Mouse (Mus musculus) embryonic fibroblast, embryonic 13.5 days (primary cell): ENCODE measurements at regions not wholly inside any gene's neighbourhood (a gene's known extent, or its start where the extent isn't known, plus 50 kb on each side); places are given as distances from the start of the nearest gene placed in this dataset.

Experiments
- H3K27ac ChIP-seq: 2 replicates; pipeline ENCODE4 v1.5.1; 2012; ENCODE audit warnings: low read length, control low read depth, inconsistent platforms; ENCODE audit not compliant: insufficient read depth
- H3K4me1 ChIP-seq: 2 replicates; pipeline ENCODE4 v1.6.1; 2011; ENCODE audit warnings: low read length; ENCODE audit not compliant: control insufficient read depth, insufficient read depth
- H3K4me3 ChIP-seq: 2 replicates; pipeline ENCODE4 v1.5.1; 2011; ENCODE audit warnings: mild to moderate bottlenecking, control low read depth, low read length; ENCODE audit not compliant: insufficient read depth
- CTCF ChIP-seq: IDR thresholded peaks from 2 replicates; pipeline ENCODE4 v1.5.1; 2011; ENCODE audit warnings: mild to moderate bottlenecking, control low read depth, low read length, moderate library complexity, borderline replicate concordance; ENCODE audit not compliant: insufficient read depth
- POLR2A ChIP-seq: IDR thresholded peaks from 2 replicates; pipeline ENCODE4 v1.6.1; 2011; ENCODE audit warnings: low read depth, mild to moderate bottlenecking, control low read depth, low read length, moderate library complexity

GRCm38 (mm10) chr7:72947531-72947930, 427.8 kb upstream of the Rgma start:
- H3K4me1 ChIP-seq: peaks cover 4% of the 10 kb centered on the region; the same call in 1 of the 2 replicates
- H3K4me3 ChIP-seq: no peak overlapping the region
- H3K27ac ChIP-seq: no peak overlapping the region
- no peak for TF ChIP-seq CTCF
- TF ChIP-seq POLR2A: no peak

- TF ChIP-seq CTCF (no peak), POLR2A (no peak)
- H3K4me3 ChIP-seq: no peak overlapping the region
- peaks cover 4% of the 10 kb centered on the region; the same call in 1 of the 2 replicates for H3K4me1 ChIP-seq
- no peak overlapping the region for H3K27ac ChIP-seq
These were observed 427.3 kb upstream of the Rgma start for GRCm38 (mm10) chr7:72948026-72948425.

- Histone ChIP-seq H3K4me1 (peaks cover 4% of the 10 kb centered on the region; the same call in 1 of the 2 replicates), H3K27ac (no peak overlapping the region), H3K4me3 (no peak overlapping the region)
- TF ChIP-seq POLR2A (no peak), CTCF (no peak)
These were observed 426.6 kb upstream of the Rgma start for GRCm38 (mm10) chr7:72948666-72949065.

- Histone ChIP-seq H3K27ac (no peak overlapping the region), H3K4me1 (peaks cover 4% of the 10 kb centered on the region; the same call in 1 of the 2 replicates), H3K4me3 (no peak overlapping the region)
- TF ChIP-seq CTCF (no peak), POLR2A (no peak)
These were observed 425.4 kb upstream of the Rgma start for GRCm38 (mm10) chr7:72949886-72950285.

- H3K4me1 ChIP-seq: no peaks in the 10 kb centered on the region
- H3K27ac ChIP-seq: no peak overlapping the region
- no peak for TF ChIP-seq POLR2A
- TF ChIP-seq CTCF: no peak
- no peak overlapping the region for H3K4me3 ChIP-seq
These were observed 417.6 kb upstream of the Rgma start for GRCm38 (mm10) chr7:72957674-72958073.

GRCm38 (mm10) chr7:72961321-72961720, 414.0 kb upstream of the Rgma start:
- Histone ChIP-seq H3K27ac (no peak overlapping the region), H3K4me1 (no peaks in the 10 kb centered on the region), H3K4me3 (no peak overlapping the region)
- no peak for TF ChIP-seq CTCF

GRCm38 (mm10) chr7:72962815-72963214, 412.5 kb upstream of the Rgma start:
- Histone ChIP-seq H3K4me3 (no peak overlapping the region), H3K4me1 (no peaks in the 10 kb centered on the region), H3K27ac (no peak overlapping the region)
- TF ChIP-seq POLR2A: no peak
- no peak for TF ChIP-seq CTCF

- Histone ChIP-seq H3K4me1 (no peaks in the 10 kb centered on the region), H3K27ac (no peak overlapping the region), H3K4me3 (no peak overlapping the region)
- TF ChIP-seq CTCF (no peak), POLR2A (no peak)
These were observed 411.4 kb upstream of the Rgma start for GRCm38 (mm10) chr7:72963908-72964307.

- Histone ChIP-seq H3K27ac (no peak overlapping the region), H3K4me3 (no peak overlapping the region), H3K4me1 (no peaks in the 10 kb centered on the region)
- TF ChIP-seq CTCF (no peak), POLR2A (no peak)
These were observed 407.1 kb upstream of the Rgma start for GRCm38 (mm10) chr7:72968193-72968592.

GRCm38 (mm10) chr7:72971506-72972267, 403.6 kb upstream of the Rgma start:
- TF ChIP-seq CTCF (no peak), POLR2A (no peak)
- Histone ChIP-seq H3K4me3 (no peak overlapping the region), H3K4me1 (no peaks in the 10 kb centered on the region), H3K27ac (no peak overlapping the region)
